Mouse (Mus musculus) lung, postnatal 25 days (tissue): ENCODE measurements around the gene Mapk13.
A peak's percentile ranks its signal among the peaks of the same experiment; 100 is the strongest.
"Not testable (repeated sequence)": the region's sequence is repeated elsewhere in the genome, so short reads cannot be mapped to it uniquely, and the experiment has no call there.

ENCODE experiments used
- DNase-seq: peaks from one replicate; pipeline ENCODE4 v3.0.0; 2022; ENCODE audit warnings: low spot score

The Mapk13 gene

GRCm38 (mm10) chr17:28769121-28769874, at the start of gene Mapk13:
Mapk13 (plus strand) TSS chr17:28769297.
- DNase-seq = peak; percentile 24

GRCm38 (mm10) chr17:28725783-28726182, 43.3 kb upstream of the Mapk13 start, which contains the start of gene AC170998.1:
AC170998.1 (plus strand) TSS chr17:28726083.
- no peak for DNase-seq

DNA sequence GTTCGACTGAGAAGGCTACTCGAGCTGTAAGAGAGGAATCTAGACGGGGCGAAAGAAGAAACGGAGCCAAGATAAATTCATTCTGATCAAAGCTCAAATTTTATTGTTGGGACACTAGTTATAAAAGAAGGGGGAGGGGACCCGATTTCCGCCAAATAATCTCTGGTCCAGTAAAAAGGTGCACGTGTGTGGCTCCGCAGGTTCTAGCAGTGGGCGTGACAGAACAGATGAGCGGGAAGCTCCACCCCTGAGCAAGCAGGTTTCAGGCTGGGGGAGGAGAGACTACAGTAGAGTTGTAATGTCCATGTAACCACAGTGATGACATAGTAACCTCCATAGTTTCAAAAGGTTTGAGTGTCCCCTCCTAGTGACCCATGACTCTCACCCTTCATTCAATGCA, 41.6 kb upstream of the Mapk13 start:
- DNase-seq = not testable (repeated sequence)

DNA sequence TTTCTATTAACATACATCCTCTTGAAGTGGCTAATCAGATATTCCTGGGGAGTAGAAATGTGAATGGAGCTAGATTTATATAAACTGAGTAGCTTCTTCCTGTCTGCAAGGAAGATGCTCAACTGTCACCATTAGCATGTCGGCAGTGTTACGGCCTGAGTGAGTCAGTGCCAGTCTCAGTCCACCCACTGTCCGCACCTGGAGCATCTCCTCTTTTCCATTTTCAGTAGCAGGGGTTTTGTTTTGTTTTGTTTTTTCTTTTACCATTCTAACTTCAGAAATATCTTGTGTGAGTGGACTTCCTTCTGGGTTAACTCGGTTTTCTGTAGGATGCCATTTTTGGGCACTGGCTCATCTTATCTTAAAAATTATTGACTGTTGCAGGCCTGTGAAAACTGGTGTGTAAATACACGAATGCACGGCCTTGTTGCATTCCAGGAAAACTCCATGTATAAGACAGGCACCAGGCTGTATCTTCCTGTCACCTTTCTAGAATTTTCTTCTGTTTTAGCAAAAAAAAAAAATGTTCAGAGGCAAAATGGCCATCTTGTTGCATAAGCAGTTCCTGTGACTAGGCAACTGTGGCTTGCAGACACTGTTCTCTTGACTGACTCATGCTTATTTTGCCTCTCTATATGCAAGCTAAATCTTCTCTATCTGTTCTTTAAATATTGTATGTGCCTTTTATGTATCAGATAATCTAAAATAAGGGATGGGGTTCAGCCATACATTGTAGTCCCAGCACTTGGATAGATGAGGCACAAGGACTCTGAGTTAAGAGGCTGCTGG, 33.6 kb upstream of the Mapk13 start:
- DNase-seq = no peak

- DNase-seq = no peak
Measured at GRCm38 (mm10) chr17:28736486-28736885, 32.6 kb upstream of the Mapk13 start.

DNA sequence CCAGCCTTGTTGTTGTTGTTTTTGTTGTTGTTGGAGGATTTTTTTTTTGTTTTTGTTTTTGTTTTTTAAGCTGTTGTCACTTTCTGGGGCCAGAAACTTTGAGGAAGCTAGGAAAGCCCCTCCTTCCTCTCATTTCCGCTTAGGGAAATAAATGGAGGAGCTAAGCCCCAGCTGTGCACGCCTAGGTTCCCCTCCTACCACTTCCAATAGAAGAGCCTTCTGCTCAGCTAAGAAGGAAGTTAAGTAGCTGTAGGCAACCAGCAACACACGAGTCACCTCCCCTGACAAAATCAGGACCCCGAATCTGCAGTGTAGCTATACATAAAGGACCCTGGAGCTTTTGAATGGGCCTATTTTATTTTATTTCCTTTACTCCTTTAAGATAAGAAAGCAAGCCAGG, 31.1 kb upstream of the Mapk13 start:
- DNase-seq = peak; percentile 23

GRCm38 (mm10) chr17:28739244-28739643, 29.9 kb upstream of the Mapk13 start:
- DNase-seq = no peak

GRCm38 (mm10) chr17:28743145-28743866, 25.8 kb upstream of the Mapk13 start:
- DNase-seq = no peak

DNA sequence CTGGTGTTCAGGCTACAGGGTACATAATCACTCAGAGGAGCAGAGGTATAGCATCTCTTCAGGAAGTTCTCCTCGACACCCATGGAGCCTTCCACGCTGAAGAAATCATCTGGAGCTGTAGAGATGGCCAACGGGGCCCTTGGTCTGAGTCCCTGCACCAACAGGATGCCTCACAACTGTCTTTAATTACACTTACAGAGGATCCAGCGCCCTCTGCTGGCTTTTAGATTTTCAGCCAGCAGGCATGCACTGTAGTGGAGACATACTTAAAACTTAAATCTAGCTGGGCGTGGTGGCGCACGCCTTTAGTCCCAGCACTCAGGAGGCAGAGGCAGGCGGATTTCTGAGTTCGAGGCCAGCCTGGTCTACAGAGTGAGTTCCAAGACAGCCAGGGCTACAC, 25.2 kb upstream of the Mapk13 start:
- no peak for DNase-seq

DNA sequence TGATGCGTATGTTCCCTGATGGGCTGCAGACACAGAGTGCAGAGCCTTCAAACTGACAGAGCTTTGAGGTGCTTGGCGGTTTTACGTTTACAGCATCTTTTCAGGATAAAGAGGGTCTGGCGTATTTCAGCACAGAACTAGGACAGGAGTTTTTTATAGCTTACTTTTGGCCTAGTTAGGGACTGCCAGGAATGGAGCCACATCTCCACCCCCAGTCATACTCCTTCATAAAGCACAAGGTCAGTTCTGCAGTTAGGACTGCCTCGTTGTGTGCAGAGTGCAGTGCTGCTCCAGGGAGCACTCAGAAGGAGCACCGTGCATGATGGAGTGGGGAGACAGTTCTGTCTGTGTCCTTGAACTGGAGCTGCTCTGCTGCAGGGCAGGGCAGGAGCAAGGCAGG, 23.3 kb upstream of the Mapk13 start:
- no peak for DNase-seq

- DNase-seq = no peak
Measured at GRCm38 (mm10) chr17:28748001-28748400, 21.1 kb upstream of the Mapk13 start.

DNA sequence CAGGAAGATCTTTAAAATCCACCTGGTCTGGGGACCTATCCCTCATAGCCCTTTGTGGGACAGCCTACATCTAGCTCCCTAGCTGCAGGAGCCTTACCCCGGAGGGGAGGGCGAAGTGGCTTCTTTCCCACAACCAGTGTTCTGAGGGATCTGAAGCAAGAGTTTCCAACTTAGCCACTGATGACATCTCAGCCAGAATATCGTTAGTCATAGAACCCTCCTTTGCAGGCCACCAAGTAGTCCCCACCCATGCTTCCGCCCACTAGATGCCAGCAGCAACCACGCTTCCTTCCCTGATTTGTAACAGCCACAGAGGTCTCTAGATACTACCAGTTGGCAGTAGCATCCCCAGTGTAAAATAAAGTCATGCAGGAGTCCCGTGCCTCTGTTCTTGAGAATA, 18.5 kb upstream of the Mapk13 start:
- DNase-seq = peak; percentile 44

DNA sequence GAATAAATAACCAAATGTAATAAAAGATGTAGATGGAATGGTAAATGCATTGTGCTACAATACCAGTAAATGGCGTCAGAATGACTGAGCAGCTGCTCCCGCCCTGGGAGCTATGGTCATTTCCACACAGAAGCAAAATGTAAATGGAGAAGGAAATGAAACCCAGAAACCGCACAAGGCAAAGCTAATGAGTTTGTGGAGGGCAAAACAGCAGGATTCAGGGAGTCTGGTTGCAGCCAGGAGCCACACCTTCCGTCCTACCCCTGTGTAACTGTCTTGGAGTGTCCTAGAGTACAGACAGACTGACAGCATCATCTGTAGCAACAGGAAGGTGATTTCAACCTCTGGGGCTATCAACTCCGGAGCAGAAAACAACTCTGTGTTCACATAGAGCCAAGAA, 12.7 kb upstream of the Mapk13 start:
- no peak for DNase-seq

DNA sequence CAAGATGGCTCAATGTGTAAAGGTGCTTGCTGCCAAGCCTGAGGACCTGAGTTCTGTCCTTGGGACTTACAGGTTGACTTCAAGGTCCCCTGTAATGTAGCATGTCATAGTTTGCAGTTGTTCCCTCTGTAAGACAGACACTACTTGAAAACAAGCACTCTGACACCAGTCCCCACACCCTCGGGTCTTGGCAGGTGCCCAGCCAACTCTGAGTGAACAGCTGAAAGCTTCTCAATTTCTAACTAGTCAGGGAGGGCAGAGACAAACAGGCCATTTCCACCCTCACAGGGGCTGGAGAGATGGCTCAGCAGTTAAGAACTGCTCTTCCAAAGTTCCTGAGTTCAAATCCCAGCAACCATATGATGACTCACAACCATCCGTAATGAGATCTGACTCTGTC, 11.6 kb upstream of the Mapk13 start:
- no peak for DNase-seq

DNA sequence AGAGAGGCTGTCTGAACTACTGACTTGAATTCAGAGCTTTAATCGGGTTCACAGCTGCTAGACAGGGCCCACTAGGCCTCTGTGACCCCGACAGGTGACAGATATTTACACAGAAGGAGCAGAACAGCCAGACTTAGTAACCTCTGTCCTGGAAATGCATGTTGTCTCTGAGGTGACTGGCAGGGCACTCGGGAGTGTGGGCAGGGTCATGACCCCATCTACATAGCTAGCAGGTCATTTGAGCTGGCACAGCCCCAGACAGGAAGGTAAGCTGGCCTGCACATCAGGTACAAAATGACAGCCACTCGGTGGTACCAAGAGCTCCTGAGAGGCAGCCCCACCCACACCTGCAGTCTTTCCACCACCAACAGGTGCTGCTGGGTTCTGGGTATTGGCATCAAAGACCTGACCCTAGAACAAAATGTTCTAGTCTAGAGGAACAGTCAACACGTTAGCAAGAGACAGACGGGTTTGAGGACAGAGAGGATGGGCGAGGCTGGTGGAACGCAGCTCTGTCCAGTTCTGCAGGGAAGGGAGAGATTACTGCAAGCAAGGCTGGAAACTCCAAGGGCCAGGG, 8.3 kb upstream of the Mapk13 start:
- DNase-seq = no peak

- DNase-seq = peak; percentile 84
Measured at GRCm38 (mm10) chr17:28761871-28762270, 7.2 kb upstream of the Mapk13 start.

- DNase-seq = no peak
Measured at GRCm38 (mm10) chr17:28766203-28766602, 2.9 kb upstream of the Mapk13 start.

GRCm38 (mm10) chr17:28766781-28767515, 2.1 kb upstream of the Mapk13 start:
- no peak for DNase-seq

- no peak for DNase-seq
Measured at GRCm38 (mm10) chr17:28769875-28770421, 851 bp downstream of the Mapk13 start.

DNA sequence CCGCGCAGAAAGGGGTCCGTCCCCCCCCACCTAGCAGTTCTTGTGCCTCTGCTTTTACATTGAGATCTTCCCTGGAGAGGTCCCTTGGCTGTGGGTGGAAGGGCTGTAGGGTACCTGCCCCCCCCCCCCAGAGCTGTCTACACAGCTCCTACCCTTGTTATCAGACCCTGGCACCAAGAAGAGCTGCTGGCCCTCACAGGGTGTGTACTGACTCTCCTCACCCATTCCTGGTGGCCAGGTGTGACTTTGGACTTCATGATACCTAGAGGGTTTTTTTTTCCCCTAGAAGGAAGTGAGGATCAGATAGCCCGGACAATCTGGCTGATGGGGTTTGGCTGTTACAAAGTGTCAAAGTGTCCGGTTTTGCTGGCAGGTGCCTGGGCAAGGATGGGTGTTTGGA, 2.2 kb downstream of the Mapk13 start:
- no peak for DNase-seq

DNA sequence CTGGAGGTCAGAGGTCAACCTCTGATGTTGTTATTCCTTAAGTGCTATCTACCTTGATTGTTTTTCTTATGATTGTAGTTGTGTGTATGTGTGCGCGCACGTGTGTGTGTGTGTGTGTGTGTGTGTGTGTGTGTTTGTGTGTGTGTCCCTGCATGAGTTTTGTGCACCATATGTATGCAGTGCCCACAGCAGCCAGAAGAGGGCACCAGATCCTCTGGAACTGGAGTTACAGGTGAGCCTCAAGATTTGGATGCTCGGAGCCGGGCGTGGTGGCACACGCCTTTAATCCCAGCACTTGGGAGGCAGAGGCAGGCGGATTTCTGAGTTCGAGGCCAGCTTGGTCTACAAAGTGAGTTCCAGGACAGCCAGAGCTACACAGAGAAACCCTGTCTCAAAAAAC, 5.2 kb downstream of the Mapk13 start:
- not testable (repeated sequence) for DNase-seq
